Mouse (Mus musculus): ENCODE data around the gene Olfr667.
"Not testable (repeated sequence)": the region's sequence is repeated elsewhere in the genome, so short reads cannot be mapped to it uniquely, and the experiment has no call there.

Gene Olfr667

GRCm38 (mm10) chr7:104921382-104921781 lies at the start of gene Olfr667:
Gene Olfr667 (minus strand): TSS chr7:104921482.
- DNase-seq (ENCODE audit: extremely low spot score): no peak

GRCm38 (mm10) chr7:104962520-104962919 lies 41.2 kb upstream of the Olfr667 start, which contains the start of gene Olfr670:
Gene Olfr670 (minus strand): TSS chr7:104962620.
- no peak for DNase-seq (ENCODE audit: extremely low spot score)

GRCm38 (mm10) chr7:104950234-104950633 lies 29.0 kb upstream of the Olfr667 start:
- DNase-seq (ENCODE audit: extremely low spot score): not testable (repeated sequence)

- no peak for DNase-seq (ENCODE audit: extremely low spot score)
Measured at GRCm38 (mm10) chr7:104933940-104934339, 12.7 kb upstream of the Olfr667 start, which contains the start of gene Olfr669. Gene Olfr669 (plus strand): TSS chr7:104934240.

GRCm38 (mm10) chr7:104927957-104928356 lies 6.7 kb upstream of the Olfr667 start, which contains the start of gene Olfr668:
Gene Olfr668 (minus strand): TSS chr7:104928057.
- no peak for DNase-seq (ENCODE audit: extremely low spot score)

- DNase-seq (ENCODE audit: extremely low spot score): no peak
Measured at GRCm38 (mm10) chr7:104895852-104896251, 25.4 kb downstream of the Olfr667 start, which contains the start of gene Olfr666. Gene Olfr666 (minus strand): TSS chr7:104895952.

- DNase-seq (ENCODE audit: extremely low spot score): no peak
Measured at GRCm38 (mm10) chr7:104877731-104878130, 43.6 kb downstream of the Olfr667 start, which contains the start of gene Olfr665. Gene Olfr665 (plus strand): TSS chr7:104878031.

Data from embryo, embryonic 9.5 days (tissue).